Mouse (Mus musculus) lung, postnatal 0 days (tissue): Measurements from ENCODE around the gene Prdm4.

ENCODE experiments used
- CTCF ChIP-seq: IDR thresholded peaks from 2 replicates; pipeline ENCODE4 v1.5.1; 2016; ENCODE audit warnings: antibody characterized with exemption, mild to moderate bottlenecking
- EP300 ChIP-seq: IDR thresholded peaks from 2 replicates; pipeline ENCODE4 v1.6.1; 2016; ENCODE audit warnings: antibody characterized with exemption, mild to moderate bottlenecking, control low read depth

GRCm38 (mm10) chr10:85928499-85929207, 11.7 kb upstream of the Prdm4 start:
- TF ChIP-seq CTCF (peak; percentile 66), EP300 (no peak)
